Mouse (Mus musculus) hindbrain, embryonic 11.5 days (tissue): Measurements from ENCODE around the gene Syn3. TPM values are rescaled to one million over a fixed set of nuclear protein-coding genes. Genes with fewer than 3 reads are reported as not detected.

Experiments
- ATAC-seq: fragments of 200-750 bp; cut with Nextera tagmentation; 2 replicates; pipeline ENCODE4 v1.8.0; 2017; ENCODE audit warnings: mild to moderate bottlenecking, moderate TSS enrichment, moderate library complexity; ENCODE audit not compliant: low FRiP score
- DNase-seq: peaks from one replicate; pipeline ENCODE4 v3.0.0-alpha.2; 2015; ENCODE audit warnings: low spot score
- H3K27ac ChIP-seq: fragments of 300-500 bp; sonication (generic); 2 replicates; pipeline ENCODE4 v1.5.1; 2014; ENCODE audit warnings: mild to moderate bottlenecking, low read depth, low read length
- H3K27me3 ChIP-seq: fragments of 300-500 bp; sonication (generic); 2 replicates; pipeline ENCODE4 v1.6.1; 2014; ENCODE audit warnings: mild to moderate bottlenecking, low read length, moderate library complexity, mixed read lengths; ENCODE audit not compliant: control insufficient read depth, insufficient read depth
- H3K36me3 ChIP-seq: fragments of 300-500 bp; sonication (generic); 2 replicates; pipeline ENCODE4 v1.6.1; 2014; ENCODE audit warnings: mild to moderate bottlenecking, low read length, moderate library complexity, mixed read lengths; ENCODE audit not compliant: control insufficient read depth, insufficient read depth
- H3K4me1 ChIP-seq: fragments of 300-500 bp; sonication (generic); replicated peaks from 2 replicates; pipeline ENCODE4 v1.6.1; 2014; ENCODE audit warnings: low read length, mixed read lengths; ENCODE audit not compliant: control insufficient read depth, insufficient read depth
- H3K4me2 ChIP-seq: fragments of 300-500 bp; sonication (generic); replicated peaks from 2 replicates; pipeline ENCODE4 v1.6.1; 2014; ENCODE audit warnings: mild to moderate bottlenecking, low read depth, low read length
- H3K4me3 ChIP-seq: fragments of 300-500 bp; sonication (generic); 2 replicates; pipeline ENCODE4 v1.5.1; 2014; ENCODE audit warnings: low read depth, low read length
- H3K9ac ChIP-seq: fragments of 300-500 bp; sonication (generic); 2 replicates; pipeline ENCODE4 v1.6.1; 2014; ENCODE audit warnings: low read depth, low read length
- H3K9me3 ChIP-seq: fragments of 300-500 bp; sonication (generic); 2 replicates; pipeline ENCODE4 v1.6.1; 2016; ENCODE audit warnings: low read length; ENCODE audit not compliant: control insufficient read depth
- WGBS: fragments of 180-500 bp; shearing (Covaris S2); extraction: QIAGEN DNeasy Blood & Tissue Kit; methylation state at CpG from one replicate; pipeline ENCODE4 v1.1.7; 2014; 5-methylcytosine and 5-hydroxymethylcytosine counted together
- polyA plus RNA-seq: library from polyadenylated mRNA; unstranded; fragments of >200 nt; fragmentation: Nextera tagmentation; extraction: Ambion mirVana; gene quantifications from 2 replicates; pipeline ENCODE4 v1.2.1, GENCODE M21; 2014

The Syn3 gene
- polyA plus RNA-seq, 1 experiment from 2014 or later = 5.9 TPM

DNA sequence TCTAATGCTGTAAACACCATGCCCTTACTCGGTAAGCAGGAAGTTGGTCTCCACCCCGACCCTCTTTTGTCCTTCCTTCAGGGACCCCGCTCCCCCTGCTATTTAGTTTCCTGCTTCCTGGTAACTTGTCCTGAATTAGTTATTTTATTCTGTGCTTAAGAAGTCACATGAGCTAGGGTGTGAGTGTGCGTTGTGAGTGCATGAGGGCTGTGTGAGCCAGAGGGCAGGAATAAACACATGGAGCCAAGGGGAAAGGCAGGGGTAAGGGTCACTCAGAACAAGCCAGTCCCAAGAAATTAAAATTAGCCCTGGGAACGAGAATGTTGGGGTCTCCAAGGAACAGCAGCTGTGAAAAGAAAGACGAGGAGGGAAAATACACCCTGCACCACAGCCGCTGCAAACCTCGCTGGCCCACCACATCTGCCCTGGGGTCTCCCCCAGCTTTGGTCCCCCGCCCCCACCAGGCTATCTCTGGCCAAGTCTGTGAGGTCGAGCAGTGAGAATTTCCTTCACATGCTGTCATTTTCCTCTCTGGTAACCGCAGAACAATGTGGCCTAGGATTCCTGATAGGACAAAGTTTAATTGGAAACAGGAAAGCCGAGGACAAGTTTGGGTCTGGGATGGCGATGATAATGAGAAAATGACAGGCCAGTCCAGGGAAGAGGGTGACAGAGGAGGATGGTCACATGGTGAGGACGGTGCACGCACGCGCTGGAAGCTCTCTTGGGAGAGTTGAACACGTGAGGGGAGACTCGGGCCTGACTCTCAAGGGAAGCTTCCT lies 225.1 kb downstream of the Syn3 start:
- Histone ChIP-seq H3K36me3 (no peaks in the 10 kb centered on the region), H3K9ac (no peak overlapping the region), H3K4me2 (no peak overlapping the region), H3K27me3 (no peaks in the 10 kb centered on the region), H3K9me3 (no peaks in the 10 kb centered on the region), H3K4me1 (no peaks in the 10 kb centered on the region), H3K27ac (no peak overlapping the region), H3K4me3 (no peak overlapping the region)
- no peak for DNase-seq
- no peak for ATAC-seq
- WGBS = 62% methylated on average over 19 of the region's 19 CpGs

DNA sequence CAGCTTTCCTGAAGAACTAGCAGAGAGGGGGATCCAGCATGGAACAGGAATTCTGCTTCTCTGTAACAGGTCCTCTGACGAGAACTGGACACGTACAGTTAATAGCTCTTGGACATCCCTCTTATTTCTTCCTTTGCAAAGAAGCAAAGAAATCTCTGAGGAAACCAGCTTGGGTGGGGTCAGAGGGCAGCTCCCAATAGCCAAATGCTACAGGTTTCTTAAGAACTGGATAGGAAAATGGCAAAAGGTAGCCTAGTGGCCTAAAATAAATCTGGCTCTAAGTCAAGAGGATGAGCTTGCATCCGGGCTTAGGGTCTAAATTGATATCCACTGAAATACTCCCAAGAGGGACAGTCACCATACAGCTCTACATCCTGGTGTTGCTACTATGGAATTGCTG lies 225.9 kb downstream of the Syn3 start:
- no peaks in the 10 kb centered on the region for H3K4me1 ChIP-seq
- no peaks in the 10 kb centered on the region for H3K27me3 ChIP-seq
- H3K4me2 ChIP-seq = no peak overlapping the region
- ATAC-seq (no peak), DNase-seq (no peak)
- H3K9ac ChIP-seq = no peak overlapping the region
- H3K9me3 ChIP-seq = no peaks in the 10 kb centered on the region
- WGBS = 89% methylated on average over 3 of the region's 3 CpGs
- no peak overlapping the region for H3K27ac ChIP-seq
- H3K36me3 ChIP-seq = no peaks in the 10 kb centered on the region
- H3K4me3 ChIP-seq = no peak overlapping the region

DNA sequence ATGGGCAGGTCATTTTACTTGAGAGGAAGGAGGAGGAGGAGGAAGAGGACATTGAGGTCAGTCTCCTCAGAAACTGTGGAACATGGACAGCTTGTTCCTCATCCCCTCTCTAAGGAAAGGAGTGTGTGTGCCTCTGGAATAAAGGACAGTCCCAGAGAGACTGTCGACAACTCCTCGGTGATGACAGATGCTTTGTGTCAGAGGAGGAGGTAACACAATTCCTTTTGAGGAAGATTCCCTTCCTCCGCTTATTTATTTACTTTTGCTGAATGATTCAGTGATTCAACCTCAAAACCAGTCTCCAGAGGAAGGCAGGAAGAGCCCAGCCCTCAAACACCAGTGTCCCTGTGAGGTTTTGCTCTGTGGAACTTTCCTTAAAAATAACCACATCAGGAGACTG lies 228.4 kb downstream of the Syn3 start:
- H3K27me3 ChIP-seq = no peaks in the 10 kb centered on the region
- 60% methylated on average over 3 of the region's 3 CpGs for WGBS
- ATAC-seq (no peak), DNase-seq (no peak)
- H3K9me3 ChIP-seq = no peaks in the 10 kb centered on the region
- no peak overlapping the region for H3K4me2 ChIP-seq
- H3K27ac ChIP-seq = no peak overlapping the region
- no peaks in the 10 kb centered on the region for H3K4me1 ChIP-seq
- no peaks in the 10 kb centered on the region for H3K36me3 ChIP-seq
- no peak overlapping the region for H3K4me3 ChIP-seq
- no peak overlapping the region for H3K9ac ChIP-seq

DNA sequence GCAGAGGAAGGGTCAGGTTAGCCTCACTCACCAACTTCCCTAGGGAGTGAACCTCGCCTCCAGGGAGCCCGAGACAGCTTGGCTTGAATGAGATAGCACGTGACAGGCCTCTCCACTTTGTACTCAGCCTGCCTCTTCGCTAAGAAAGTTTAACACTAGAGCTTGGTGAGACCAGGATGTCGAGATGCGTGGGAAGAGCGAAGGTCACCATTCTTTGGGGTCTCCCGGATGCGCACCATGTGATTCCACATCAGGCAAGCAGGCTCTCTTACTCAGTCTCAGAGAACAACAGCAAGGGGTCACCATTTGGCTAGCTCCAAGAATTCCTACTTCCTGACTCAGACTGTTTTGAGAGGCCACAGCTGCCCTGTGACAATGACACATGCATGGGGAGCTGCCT lies 234.1 kb downstream of the Syn3 start:
- Histone ChIP-seq H3K9me3 (no peaks in the 10 kb centered on the region), H3K4me1 (no peaks in the 10 kb centered on the region), H3K4me3 (no peak overlapping the region), H3K4me2 (no peak overlapping the region), H3K36me3 (no peaks in the 10 kb centered on the region), H3K27ac (no peak overlapping the region), H3K9ac (no peak overlapping the region), H3K27me3 (no peaks in the 10 kb centered on the region)
- 85% methylated on average over 9 of the region's 9 CpGs for WGBS
- DNase-seq = no peak
- ATAC-seq = no peak

DNA sequence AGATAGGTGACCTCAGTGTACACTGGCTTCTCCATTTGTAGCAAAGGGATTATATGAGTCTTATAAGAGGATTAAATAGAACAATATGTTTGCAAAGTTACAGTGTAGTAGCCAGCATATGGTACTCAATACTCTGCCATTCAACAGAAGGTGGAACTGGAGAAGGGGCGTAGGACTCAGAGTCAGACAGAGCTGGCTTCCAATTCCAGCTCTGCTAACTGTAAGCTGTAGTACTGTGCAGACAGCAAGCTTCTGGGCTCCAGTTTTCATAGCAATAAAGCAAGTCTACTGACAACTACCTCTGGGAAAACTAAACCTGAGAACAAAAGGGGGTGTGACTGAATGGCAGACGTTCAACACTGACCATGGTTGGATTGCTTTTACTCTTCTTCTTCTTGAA lies 237.0 kb downstream of the Syn3 start:
- ATAC-seq (no peak), DNase-seq (no peak)
- Histone ChIP-seq H3K27me3 (no peaks in the 10 kb centered on the region), H3K9me3 (no peaks in the 10 kb centered on the region), H3K4me3 (no peak overlapping the region), H3K27ac (no peak overlapping the region), H3K4me1 (no peaks in the 10 kb centered on the region), H3K4me2 (no peak overlapping the region), H3K9ac (no peak overlapping the region), H3K36me3 (no peaks in the 10 kb centered on the region)
- 92% methylated on average over 2 of the region's 2 CpGs for WGBS

DNA sequence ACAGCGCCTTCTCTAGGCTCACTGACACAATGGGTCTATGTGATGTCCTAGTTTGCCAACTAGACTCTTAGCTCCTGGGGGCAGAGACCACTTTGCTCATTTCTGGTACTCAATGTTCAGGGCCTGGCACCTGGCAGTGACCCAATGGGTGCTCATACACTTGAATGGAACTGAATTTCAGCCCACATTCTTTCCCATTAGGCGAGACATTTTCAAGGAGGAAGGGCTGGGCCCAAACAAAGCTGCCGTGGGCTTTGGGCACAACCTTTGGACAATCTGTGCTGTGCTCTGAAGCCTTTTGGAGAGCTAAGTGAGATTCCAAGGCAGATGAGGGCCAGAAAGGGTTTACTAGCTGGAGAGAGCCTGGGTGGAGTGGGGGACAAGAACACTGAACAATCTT lies 239.7 kb downstream of the Syn3 start:
- WGBS = 86% methylated on average over 3 of the region's 3 CpGs
- no peaks in the 10 kb centered on the region for H3K27me3 ChIP-seq
- no peaks in the 10 kb centered on the region for H3K36me3 ChIP-seq
- H3K27ac ChIP-seq = no peak overlapping the region
- H3K9me3 ChIP-seq = no peaks in the 10 kb centered on the region
- H3K9ac ChIP-seq = no peak overlapping the region
- no peak overlapping the region for H3K4me2 ChIP-seq
- H3K4me1 ChIP-seq = no peaks in the 10 kb centered on the region
- no peak overlapping the region for H3K4me3 ChIP-seq
- ATAC-seq (no peak), DNase-seq (no peak)

DNA sequence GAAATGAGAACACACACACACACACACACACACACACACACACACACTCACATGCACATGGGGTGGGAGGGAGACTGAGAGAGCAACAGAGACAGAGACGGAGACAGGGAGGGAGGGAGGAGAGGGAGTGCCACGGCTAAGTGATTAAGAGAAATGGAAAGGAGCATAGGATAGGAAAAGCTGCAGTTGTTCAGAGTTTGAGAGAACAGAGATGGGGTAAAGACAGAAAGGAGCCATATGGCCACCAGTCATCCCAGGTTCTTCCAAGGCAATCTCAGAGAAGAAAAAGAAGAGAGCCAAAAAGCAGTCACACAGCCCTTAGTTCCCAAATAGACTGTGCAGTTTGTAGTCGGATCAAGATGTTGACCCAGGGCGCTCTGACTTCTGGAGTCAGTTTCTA lies 240.7 kb downstream of the Syn3 start:
- no peak overlapping the region for H3K9ac ChIP-seq
- no peaks in the 10 kb centered on the region for H3K36me3 ChIP-seq
- H3K4me1 ChIP-seq = no peaks in the 10 kb centered on the region
- DNase-seq (no peak), ATAC-seq (no peak)
- no peak overlapping the region for H3K4me2 ChIP-seq
- H3K27ac ChIP-seq = no peak overlapping the region
- H3K27me3 ChIP-seq = no peaks in the 10 kb centered on the region
- 78% methylated on average over 4 of the region's 4 CpGs for WGBS
- H3K9me3 ChIP-seq = no peaks in the 10 kb centered on the region
- no peak overlapping the region for H3K4me3 ChIP-seq

DNA sequence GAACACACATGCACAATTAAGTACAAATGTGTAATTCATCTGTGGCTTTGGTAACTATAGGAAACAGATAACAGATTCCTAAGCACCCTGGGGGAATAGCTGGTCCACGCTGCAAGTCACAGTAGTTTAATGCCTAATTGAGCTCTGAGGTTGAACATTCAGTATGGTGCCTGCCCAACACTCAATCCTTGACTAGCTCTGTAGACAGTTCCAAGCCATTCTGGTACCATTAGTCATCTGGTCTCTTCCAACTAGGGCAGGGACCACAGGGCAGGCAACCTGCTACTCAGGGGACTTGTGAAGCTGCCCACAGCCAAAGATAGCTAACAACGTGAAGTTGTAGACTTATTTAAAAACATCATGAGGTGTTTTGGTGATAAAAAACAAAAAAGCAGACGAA lies 241.7 kb downstream of the Syn3 start:
- Histone ChIP-seq H3K27me3 (no peaks in the 10 kb centered on the region), H3K4me3 (no peak overlapping the region), H3K27ac (no peak overlapping the region), H3K36me3 (no peaks in the 10 kb centered on the region), H3K9me3 (no peaks in the 10 kb centered on the region), H3K4me1 (no peaks in the 10 kb centered on the region), H3K9ac (no peak overlapping the region), H3K4me2 (no peak overlapping the region)
- DNase-seq = no peak
- 75% methylated on average over 3 of the region's 3 CpGs for WGBS
- ATAC-seq = no peak

DNA sequence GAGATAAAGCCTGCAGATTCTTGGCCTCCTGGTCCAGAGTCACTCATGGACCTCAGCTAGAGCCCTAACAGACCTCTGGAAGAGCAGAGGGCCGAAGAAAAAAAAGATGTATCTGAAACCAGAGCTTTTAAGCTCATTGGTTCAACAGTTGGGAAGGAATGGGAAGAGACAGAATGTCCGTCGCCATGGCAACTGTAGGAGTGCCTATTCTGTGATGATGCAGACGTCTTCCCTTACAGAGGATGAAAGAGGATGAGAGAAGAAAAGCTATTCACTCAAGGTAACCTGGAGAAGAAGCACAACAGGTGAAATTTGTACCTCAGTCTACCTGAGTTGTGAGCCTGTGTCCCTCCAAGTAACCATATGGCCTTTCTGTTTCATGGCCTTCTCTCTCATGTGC lies 242.5 kb downstream of the Syn3 start:
- WGBS = 58% methylated on average over 4 of the region's 4 CpGs

More for the DNA sequence above, 242.5 kb downstream of the Syn3 start:
- no peaks in the 10 kb centered on the region for H3K9me3 ChIP-seq
- H3K4me2 ChIP-seq = no peak overlapping the region
- DNase-seq (peak; percentile 17), ATAC-seq (no peak)
- no peak overlapping the region for H3K4me3 ChIP-seq
- no peak overlapping the region for H3K27ac ChIP-seq
- no peaks in the 10 kb centered on the region for H3K27me3 ChIP-seq
- H3K4me1 ChIP-seq = no peaks in the 10 kb centered on the region
- no peaks in the 10 kb centered on the region for H3K36me3 ChIP-seq
- H3K9ac ChIP-seq = no peak overlapping the region
